Mouse (Mus musculus) brown adipose tissue, adult 24 weeks (tissue): Measurements from ENCODE around the gene Adcyap1r1. TPM values are rescaled to one million over a fixed set of nuclear protein-coding genes. Genes with fewer than 3 reads are reported as not detected.

ENCODE experiments used
- H3K27ac ChIP-seq: fragments of 200-500 bp; replicated peaks from 2 replicates; pipeline ENCODE4 v1.5.1; 2012; ENCODE audit warnings: low read depth, mild to moderate bottlenecking, low read length
- H3K4me1 ChIP-seq: fragments of 200-500 bp; 2 replicates; pipeline ENCODE4 v1.6.1; 2012; ENCODE audit warnings: low read length, mixed read lengths; ENCODE audit not compliant: control insufficient read depth, insufficient read depth, insufficient read length
- H3K4me3 ChIP-seq: fragments of 200-500 bp; 2 replicates; pipeline ENCODE4 v1.5.1; 2012; ENCODE audit warnings: low read depth, mild to moderate bottlenecking, low read length, moderate library complexity; ENCODE audit not compliant: insufficient read depth
- polyA plus RNA-seq: library from polyadenylated mRNA; stranded (reverse); fragments of >200 nt; gene quantifications from 2 replicates; pipeline ENCODE4 v1.2.4, GENCODE M21; 2012; ENCODE audit not compliant: missing spikeins, insufficient read depth, insufficient read length

The Adcyap1r1 gene
- polyA plus RNA-seq = 1.5 and 2.4 TPM in 2 replicates

GRCm38 (mm10) chr6:55451771-55452371 lies at the start of gene Adcyap1r1:
Adcyap1r1 (plus strand) TSS chr6:55451978.
- Histone ChIP-seq H3K27ac (no peak within 1 kb of the TSS), H3K4me1 (no peaks in the 10 kb centered on the region), H3K4me3 (peak within 1 kb of the TSS; percentile 42)

- Histone ChIP-seq H3K4me3 (no peak overlapping the region), H3K4me1 (peaks cover 3% of the 10 kb centered on the region; the same call in 1 of the 2 replicates), H3K27ac (no peak overlapping the region)
Measured at GRCm38 (mm10) chr6:55402041-55402776, 49.6 kb upstream of the Adcyap1r1 start.

- H3K4me1 ChIP-seq = peaks cover 4% of the 10 kb centered on the region; the same call in 1 of the 2 replicates
- no peak overlapping the region for H3K4me3 ChIP-seq
- H3K27ac ChIP-seq = peak overlapping the region; percentile 28
Measured at GRCm38 (mm10) chr6:55403411-55404309, 48.1 kb upstream of the Adcyap1r1 start.

GRCm38 (mm10) chr6:55404421-55404990 lies 47.3 kb upstream of the Adcyap1r1 start:
- peak overlapping the region; percentile 17 for H3K27ac ChIP-seq
- H3K4me3 ChIP-seq = no peak overlapping the region

GRCm38 (mm10) chr6:55407345-55407744 lies 44.4 kb upstream of the Adcyap1r1 start:
- H3K4me3 ChIP-seq = no peak overlapping the region
- peaks cover 2% of the 10 kb centered on the region; the same call in 1 of the 2 replicates for H3K4me1 ChIP-seq
- H3K27ac ChIP-seq = no peak overlapping the region

More at GRCm38 (mm10) chr6:55404421-55404990, 47.3 kb upstream of the Adcyap1r1 start:
- H3K4me1 ChIP-seq = peaks cover 6% of the 10 kb centered on the region; the same call in 1 of the 2 replicates

- Histone ChIP-seq H3K4me1 (peaks cover 2% of the 10 kb centered on the region; the same call in 1 of the 2 replicates), H3K4me3 (no peak overlapping the region), H3K27ac (peak overlapping the region; percentile 29; the same call in 1 of the 2 replicates)
Measured at GRCm38 (mm10) chr6:55410119-55410775, 41.5 kb upstream of the Adcyap1r1 start.

- H3K4me3 ChIP-seq = no peak overlapping the region
- peak overlapping the region; percentile 29; the same call in 1 of the 2 replicates for H3K27ac ChIP-seq
- peaks cover 2% of the 10 kb centered on the region; the same call in 1 of the 2 replicates for H3K4me1 ChIP-seq
Measured at GRCm38 (mm10) chr6:55410977-55411376, 40.8 kb upstream of the Adcyap1r1 start.

GRCm38 (mm10) chr6:55416202-55416601 lies 35.6 kb upstream of the Adcyap1r1 start:
- H3K4me1 ChIP-seq = no peaks in the 10 kb centered on the region

GRCm38 (mm10) chr6:55418746-55419410 lies 32.9 kb upstream of the Adcyap1r1 start:
- Histone ChIP-seq H3K4me3 (no peak overlapping the region), H3K27ac (no peak overlapping the region), H3K4me1 (no peaks in the 10 kb centered on the region)

More at GRCm38 (mm10) chr6:55416202-55416601, 35.6 kb upstream of the Adcyap1r1 start:
- Histone ChIP-seq H3K27ac (no peak overlapping the region), H3K4me3 (no peak overlapping the region)

- no peaks in the 10 kb centered on the region for H3K4me1 ChIP-seq
- H3K27ac ChIP-seq = no peak overlapping the region
- H3K4me3 ChIP-seq = no peak overlapping the region
Measured at GRCm38 (mm10) chr6:55420411-55420810, 31.4 kb upstream of the Adcyap1r1 start.

- Histone ChIP-seq H3K27ac (no peak overlapping the region), H3K4me3 (no peak overlapping the region), H3K4me1 (no peaks in the 10 kb centered on the region)
Measured at GRCm38 (mm10) chr6:55420869-55421361, 30.9 kb upstream of the Adcyap1r1 start.

- Histone ChIP-seq H3K4me1 (no peaks in the 10 kb centered on the region), H3K27ac (no peak overlapping the region), H3K4me3 (no peak overlapping the region)
Measured at GRCm38 (mm10) chr6:55432121-55432520, 19.7 kb upstream of the Adcyap1r1 start.

GRCm38 (mm10) chr6:55434360-55434759 lies 17.4 kb upstream of the Adcyap1r1 start:
- Histone ChIP-seq H3K4me3 (no peak overlapping the region), H3K4me1 (no peaks in the 10 kb centered on the region), H3K27ac (no peak overlapping the region)
